Mouse (Mus musculus) embryonic fibroblast, embryonic 13.5 days (primary cell): ENCODE data around the gene Fbxw4.

ENCODE experiments used
- CTCF ChIP-seq: IDR thresholded peaks from 2 replicates; pipeline ENCODE4 v1.5.1; 2011; ENCODE audit warnings: mild to moderate bottlenecking, control low read depth, low read length, moderate library complexity, borderline replicate concordance; ENCODE audit not compliant: insufficient read depth
- POLR2A ChIP-seq: IDR thresholded peaks from 2 replicates; pipeline ENCODE4 v1.6.1; 2011; ENCODE audit warnings: low read depth, mild to moderate bottlenecking, control low read depth, low read length, moderate library complexity

- no peak for TF ChIP-seq CTCF
- no peak for TF ChIP-seq POLR2A
These were observed 92.7 kb downstream of the Fbxw4 start for GRCm38 (mm10) chr19:45567367-45567766.
